Mouse (Mus musculus) liver (tissue): ENCODE results near the gene Fxr1.
"Not testable (repeated sequence)": the region's sequence is repeated elsewhere in the genome, so short reads cannot be mapped to it uniquely, and the experiment has no call there.

Source experiments
- DNase-seq: peaks from one replicate; pipeline ENCODE4 v3.0.0-alpha.2; 2020; ENCODE audit warnings: mixed read lengths

Gene Fxr1

GRCm38 (mm10) chr3:34068943-34069342 lies 49.2 kb downstream of the Fxr1 start:
- DNase-seq = not testable (repeated sequence)

- no peak for DNase-seq
Measured at GRCm38 (mm10) chr3:34072726-34073125, 53.0 kb downstream of the Fxr1 start.

- DNase-seq = no peak
Measured at GRCm38 (mm10) chr3:34076058-34076759, 56.5 kb downstream of the Fxr1 start.

DNA sequence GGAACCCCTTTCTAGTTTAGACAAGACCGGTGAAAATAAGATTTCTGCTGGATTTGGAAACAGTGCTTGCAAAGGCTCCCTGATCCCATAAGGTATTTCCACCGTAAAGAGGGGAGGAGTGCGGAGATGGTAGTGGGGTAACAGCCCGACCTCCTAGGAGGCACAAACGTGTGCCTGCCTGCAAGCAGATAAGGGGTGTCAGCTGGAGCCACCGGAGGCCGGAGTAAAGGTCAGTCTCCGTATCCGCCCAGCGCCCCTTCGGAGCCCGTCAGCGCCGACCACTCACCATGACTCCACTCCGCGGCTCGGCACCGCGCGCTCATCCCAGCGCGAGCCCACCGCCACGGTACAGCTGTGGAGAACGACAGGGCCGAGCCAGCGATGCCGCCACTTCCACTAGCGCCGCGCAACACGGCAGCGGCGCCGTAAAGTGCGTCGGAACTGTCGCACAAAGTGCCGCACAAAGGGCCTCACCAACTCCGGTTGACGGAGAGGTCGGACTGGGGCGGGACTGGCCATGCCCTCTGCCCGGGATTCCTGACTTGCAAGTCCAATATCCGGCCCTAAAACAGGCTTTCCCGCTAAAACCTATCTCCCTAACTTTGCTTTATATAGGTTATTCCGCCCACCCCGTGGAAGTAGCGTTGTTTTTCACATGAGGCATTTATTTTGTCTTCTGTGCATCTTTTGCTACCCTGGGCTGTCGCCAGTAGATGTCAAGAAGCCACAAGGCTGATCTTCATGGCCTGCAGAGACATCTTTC lies 61.3 kb downstream of the Fxr1 start, which contains the start of gene Dnajc19:
Gene Dnajc19 (minus strand): TSS at position 422 of the 763 bp plus-strand sequence.
- DNase-seq = peak; percentile 91

DNA sequence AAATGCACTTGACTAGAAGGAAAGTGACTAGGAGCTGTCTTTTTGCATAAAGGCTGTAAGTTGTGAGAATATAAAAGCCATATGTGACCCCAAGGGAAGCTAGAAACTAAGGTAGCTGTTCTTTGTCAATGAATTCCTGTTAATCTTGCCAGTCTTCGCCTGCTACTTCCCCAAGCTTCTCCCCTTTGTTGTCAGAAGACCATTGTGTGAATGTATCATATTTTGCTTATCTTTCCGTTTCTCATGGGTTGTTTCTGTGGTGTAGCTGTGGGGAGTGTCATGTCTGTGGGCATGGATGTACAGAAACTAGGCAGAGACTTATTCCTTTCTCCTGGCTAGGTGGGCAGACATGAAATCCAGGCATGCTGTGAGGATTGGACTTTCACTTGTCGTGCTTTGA lies 62.2 kb downstream of the Fxr1 start:
- DNase-seq = no peak

GRCm38 (mm10) chr3:34083655-34084054 lies 63.9 kb downstream of the Fxr1 start:
- no peak for DNase-seq

DNA sequence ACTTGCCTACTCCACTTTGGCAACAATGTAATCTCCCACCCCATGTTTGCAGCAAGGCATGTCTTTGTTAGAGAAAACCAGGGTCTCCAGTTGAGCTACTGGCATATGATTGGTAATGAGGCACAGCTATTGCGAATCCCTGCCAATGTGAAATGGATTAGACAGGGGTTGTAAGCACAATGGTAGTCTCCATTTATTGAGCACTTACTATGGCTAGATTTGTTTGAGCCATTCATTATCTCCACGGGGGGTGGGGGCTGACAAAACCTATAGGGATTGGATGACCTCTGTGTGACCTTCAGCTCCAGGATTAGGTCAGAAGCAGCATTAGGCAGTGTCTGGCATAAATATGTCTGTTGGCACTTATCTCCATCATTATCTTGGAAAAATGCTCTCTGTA lies 83.1 kb downstream of the Fxr1 start:
- no peak for DNase-seq

DNA sequence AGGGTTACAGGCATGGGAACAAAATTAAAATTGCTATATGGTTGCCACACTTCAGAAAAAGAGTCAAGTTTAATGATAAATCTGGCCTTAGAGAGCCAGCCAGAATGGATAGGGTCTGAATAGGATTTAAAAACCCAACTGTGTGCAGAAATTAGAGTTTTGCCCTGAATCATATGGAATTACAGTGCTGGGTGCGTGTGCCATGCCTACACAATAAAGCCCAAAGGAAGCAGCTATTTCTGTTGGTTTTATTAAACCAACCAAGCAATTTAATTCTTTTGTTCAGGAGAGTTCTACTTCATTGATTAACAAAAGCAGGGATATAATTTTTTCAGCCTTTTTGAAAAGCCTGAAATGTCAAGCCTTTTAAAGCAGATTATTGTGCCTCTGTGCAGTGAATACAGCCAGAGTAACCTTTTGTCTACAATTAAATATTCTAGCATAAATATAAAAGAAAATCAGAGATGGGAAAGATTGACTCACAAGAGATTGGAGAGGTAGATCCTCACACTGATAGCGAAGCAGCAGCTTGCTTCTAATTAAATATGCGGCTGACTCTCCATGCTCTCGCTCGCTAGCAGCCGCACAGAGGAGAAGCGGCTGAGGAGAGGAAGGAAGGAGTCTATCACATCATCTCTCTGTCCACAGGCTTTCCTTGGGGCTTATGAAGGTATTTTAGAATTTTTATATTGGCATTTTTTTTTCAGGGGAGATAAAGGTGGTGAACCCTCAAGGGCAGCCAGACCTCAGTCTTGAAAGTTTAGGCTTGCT lies 84.3 kb downstream of the Fxr1 start:
- no peak for DNase-seq

DNA sequence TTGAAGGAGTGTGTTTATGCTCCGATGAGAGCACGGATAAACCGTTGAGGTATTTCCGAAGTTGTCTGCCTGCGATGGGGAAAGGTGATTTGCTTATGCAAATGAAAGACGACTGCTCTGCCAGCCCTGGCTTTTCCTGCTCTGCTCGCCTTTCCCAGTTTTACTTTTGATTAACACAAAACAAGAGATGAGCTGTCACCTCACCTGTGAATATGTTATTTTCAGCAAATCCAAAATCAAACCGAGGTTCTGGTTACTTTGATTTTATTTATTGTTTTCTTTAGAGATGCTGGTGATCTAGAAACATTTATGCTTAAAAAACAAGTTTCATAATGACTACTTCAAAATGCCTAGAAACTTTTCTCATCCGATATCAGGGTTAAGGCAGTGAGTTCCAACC lies 86.7 kb downstream of the Fxr1 start:
- no peak for DNase-seq

DNA sequence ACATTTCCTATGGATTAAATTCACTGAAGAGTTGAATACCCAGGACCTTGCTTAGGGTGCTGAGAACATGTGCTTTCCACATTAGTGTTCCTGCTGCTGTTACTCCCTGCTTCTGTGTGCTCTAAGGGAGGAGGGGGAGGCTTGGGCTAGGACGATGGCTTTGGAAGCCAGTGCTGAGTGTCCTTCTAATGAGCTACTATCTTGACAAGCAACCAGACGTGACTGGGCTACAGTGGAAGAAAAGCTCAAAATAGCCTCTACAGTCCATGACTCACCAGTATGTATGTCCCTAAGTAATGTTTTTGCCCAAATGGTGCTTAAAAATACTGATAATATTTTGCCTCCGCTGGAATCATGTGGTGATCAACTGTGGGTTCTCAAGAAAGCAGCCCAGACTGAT lies 87.9 kb downstream of the Fxr1 start:
- DNase-seq = no peak

- DNase-seq = no peak
Measured at GRCm38 (mm10) chr3:34111941-34112685, 92.4 kb downstream of the Fxr1 start.

DNA sequence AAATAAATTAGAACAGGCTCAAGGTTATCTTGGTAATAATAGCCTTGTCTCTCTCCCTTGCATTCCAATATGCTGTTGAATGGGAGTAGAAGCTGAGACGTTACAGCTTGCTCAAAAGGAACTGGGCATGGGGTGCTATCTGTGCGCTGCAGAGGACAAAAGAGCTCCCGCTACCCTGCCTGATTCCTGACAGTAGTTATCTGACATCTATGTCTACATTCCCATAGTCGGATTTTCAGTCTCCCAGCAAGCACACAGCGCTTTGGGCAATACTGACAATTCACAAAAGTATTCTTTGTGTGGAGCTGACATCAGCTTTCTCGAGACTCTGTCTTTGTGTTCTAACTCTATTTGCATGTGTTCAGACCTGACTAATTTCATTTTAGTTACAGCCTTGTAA lies 96.1 kb downstream of the Fxr1 start:
- DNase-seq = no peak

DNA sequence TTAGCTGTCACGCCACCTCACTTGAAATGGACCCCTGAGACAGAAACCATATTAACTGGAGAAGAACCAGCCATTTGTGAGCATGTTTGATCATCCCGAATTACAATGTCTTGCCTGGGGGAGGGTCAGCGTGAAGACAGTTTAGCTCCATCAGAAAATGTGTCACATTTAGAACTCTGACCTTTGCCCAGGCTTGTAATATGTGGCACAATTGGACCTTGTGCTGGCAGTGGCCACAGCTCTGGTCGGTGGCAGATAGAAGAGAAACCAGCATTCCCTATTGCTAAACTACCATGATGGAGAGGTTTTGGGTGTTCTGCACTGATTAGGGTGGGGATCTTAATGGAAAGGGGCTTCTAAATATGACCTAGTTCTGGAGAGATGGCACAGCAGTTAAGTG lies 100.1 kb downstream of the Fxr1 start:
- no peak for DNase-seq
